Mouse (Mus musculus) layer of hippocampus, postnatal 25 days (tissue): ENCODE data around the gene Intu. TPM values are rescaled to one million over a fixed set of nuclear protein-coding genes. Genes with fewer than 3 reads are reported as not detected.

Source experiments
- DNase-seq, 2 experiments: peaks; one replicate each; pipeline ENCODE4 v3.0.0; 2022; ENCODE audit warnings: mixed read lengths in 2 of 2, low spot score in 1 of 2; ENCODE audit errors: extremely low spot score in 1 of 2
- microRNA-seq, 2 experiments: library from miRNA; unstranded; fragments of <30 nt; microRNA quantifications; one replicate each; pipeline ENCODE4 v1.2.0; 2021
- total RNA-seq, 2 experiments: library from RNA; stranded (reverse); gene quantifications; 2 replicates each; pipeline ENCODE4 v1.2.3; 2021

Intu gene
- total RNA-seq, 2 experiments from 2014 or later = 4.9 to 7.5 TPM

DNA sequence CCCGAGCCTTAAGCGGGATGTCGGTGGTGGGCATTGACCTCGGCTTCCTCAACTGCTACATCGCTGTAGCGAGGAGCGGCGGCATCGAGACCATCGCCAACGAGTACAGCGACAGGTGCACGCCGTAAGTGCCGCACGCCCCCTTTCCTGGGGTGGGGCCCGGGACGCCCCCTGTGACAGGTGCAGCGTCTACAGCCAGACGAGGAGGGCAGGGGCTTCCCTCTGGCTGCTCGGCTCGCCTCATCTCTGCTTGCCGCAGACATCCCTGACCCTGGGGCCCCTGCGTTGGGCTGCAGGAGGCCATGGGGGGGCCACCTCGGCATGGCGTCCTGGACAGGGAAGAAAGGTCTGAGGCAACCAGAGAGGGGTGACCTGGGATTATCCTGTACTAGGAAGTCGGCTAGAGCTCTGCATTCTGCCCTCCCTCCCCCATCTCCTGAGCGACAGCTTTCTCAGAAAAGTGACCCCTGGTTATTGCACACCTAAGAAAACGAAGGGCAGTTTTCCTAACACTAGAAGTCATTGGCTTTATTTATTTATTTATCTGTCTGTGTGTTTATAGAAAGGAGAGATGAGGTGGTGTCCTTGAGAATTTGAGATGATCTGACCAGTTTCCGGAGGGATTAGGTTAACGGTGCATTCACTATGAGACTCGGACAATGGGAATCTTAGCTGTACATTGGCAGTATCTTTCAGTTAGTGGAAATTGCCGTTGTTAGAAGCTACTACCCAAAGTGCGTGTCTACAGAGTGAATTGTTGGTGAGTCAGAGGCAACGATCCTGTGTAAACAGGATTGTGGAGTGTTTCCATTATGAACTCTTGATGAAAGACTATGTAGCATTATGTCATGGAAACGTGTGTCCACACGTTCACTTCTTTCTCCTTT, 214.8 kb downstream of the Intu start:
- no peak for DNase-seq

Small RNA genes within 50 kb of the gene (microRNA-seq; reads per million reads assigned to microRNA genes)
- 0 reads per million in 2 experiments for gene Gm23810

Other genes starting within 250 kb of the Intu start
- gene Slc25a31, start 177.6 kb downstream of the Intu start, total RNA-seq = under 1 TPM in 1 of 2 experiments, not detected in 1; 0.12 TPM
- 100 to 1,000 TPM; 143 to 145 TPM for gene Hspa4l, start 213.2 kb downstream of the Intu start, total RNA-seq